Mouse (Mus musculus): ENCODE measurements around the gene Ctcf. TPM values are rescaled to one million over a fixed set of nuclear protein-coding genes. Genes with fewer than 3 reads are reported as not detected.

Gene Ctcf
- polyA plus RNA-seq (2015; fragmentation: Illumina TruSeq; extraction: RNeasy Lipid Tissue Mini Kit (QIAGEN cat#74804); ENCODE audit: insufficient read depth, low read depth, low replicate concordance), result 10.2 TPM

GRCm38 (mm10) chr8:105636018-105636962, at the start of gene Ctcf:
Gene Ctcf, plus strand, starts transcription at chr8:105636568.

GRCm38 (mm10) chr8:105604804-105605381, 31.5 kb upstream of the Ctcf start, which contains the start of gene Ripor1:
Gene Ripor1, plus strand, starts transcription at chr8:105605255.

GRCm38 (mm10) chr8:105636963-105637510, 669 bp downstream of the Ctcf start, which contains the start of gene Agrp:
Gene Agrp, minus strand, starts transcription at chr8:105637393.

GRCm38 (mm10) chr8:105685796-105686308, 49.5 kb downstream of the Ctcf start, which contains the start of gene Carmil2:
Gene Carmil2, plus strand, starts transcription at chr8:105686274.

GRCm38 (mm10) chr8:105700966-105701824, 64.8 kb downstream of the Ctcf start, which contains the start of the genes Acd and Pard6a:
Gene Acd, minus strand, starts transcription at chr8:105701102.
Gene Pard6a, plus strand, starts transcription at chr8:105701148.

GRCm38 (mm10) chr8:105707498-105708403, 71.4 kb downstream of the Ctcf start, which contains the start of the genes 4933405L10Rik and Enkd1:
Gene 4933405L10Rik, plus strand, starts transcription at chr8:105707655.
Gene Enkd1, minus strand, starts transcription at chr8:105708210.

Other genes starting within 250 kb of the Ctcf start
- not detected for gene Kctd19, start 223.1 kb upstream of the Ctcf start, polyA plus RNA-seq (2015; fragmentation: Illumina TruSeq; extraction: RNeasy Lipid Tissue Mini Kit (QIAGEN cat#74804); ENCODE audit: insufficient read depth, low read depth, low replicate concordance)
- gene Lrrc36, start 223.0 kb upstream of the Ctcf start, polyA plus RNA-seq (2015; fragmentation: Illumina TruSeq; extraction: RNeasy Lipid Tissue Mini Kit (QIAGEN cat#74804); ENCODE audit: insufficient read depth, low read depth, low replicate concordance), result 1.6 TPM
- gene Tppp3, start 165.0 kb upstream of the Ctcf start, polyA plus RNA-seq (2015; fragmentation: Illumina TruSeq; extraction: RNeasy Lipid Tissue Mini Kit (QIAGEN cat#74804); ENCODE audit: insufficient read depth, low read depth, low replicate concordance), result 31.3 TPM
- 13.1 TPM for gene Zdhhc1, start 139.7 kb upstream of the Ctcf start, polyA plus RNA-seq (2015; fragmentation: Illumina TruSeq; extraction: RNeasy Lipid Tissue Mini Kit (QIAGEN cat#74804); ENCODE audit: insufficient read depth, low read depth, low replicate concordance)
- gene Hsd11b2, start 117.8 kb upstream of the Ctcf start, polyA plus RNA-seq (2015; fragmentation: Illumina TruSeq; extraction: RNeasy Lipid Tissue Mini Kit (QIAGEN cat#74804); ENCODE audit: insufficient read depth, low read depth, low replicate concordance), result not detected
- gene Atp6v0d1, start 70.5 kb upstream of the Ctcf start, polyA plus RNA-seq (2015; fragmentation: Illumina TruSeq; extraction: RNeasy Lipid Tissue Mini Kit (QIAGEN cat#74804); ENCODE audit: insufficient read depth, low read depth, low replicate concordance), result 29.8 TPM
- 13.9 TPM for gene Ripor1, start 31.3 kb upstream of the Ctcf start, polyA plus RNA-seq (2015; fragmentation: Illumina TruSeq; extraction: RNeasy Lipid Tissue Mini Kit (QIAGEN cat#74804); ENCODE audit: insufficient read depth, low read depth, low replicate concordance)
- gene Agrp, start 825 bp downstream of the Ctcf start, polyA plus RNA-seq (2015; fragmentation: Illumina TruSeq; extraction: RNeasy Lipid Tissue Mini Kit (QIAGEN cat#74804); ENCODE audit: insufficient read depth, low read depth, low replicate concordance), result not detected
- gene Carmil2, start 49.7 kb downstream of the Ctcf start, polyA plus RNA-seq (2015; fragmentation: Illumina TruSeq; extraction: RNeasy Lipid Tissue Mini Kit (QIAGEN cat#74804); ENCODE audit: insufficient read depth, low read depth, low replicate concordance), result 0.61 TPM
- gene Acd, start 64.5 kb downstream of the Ctcf start, polyA plus RNA-seq (2015; fragmentation: Illumina TruSeq; extraction: RNeasy Lipid Tissue Mini Kit (QIAGEN cat#74804); ENCODE audit: insufficient read depth, low read depth, low replicate concordance), result 8.9 TPM
- gene Pard6a, start 64.6 kb downstream of the Ctcf start, polyA plus RNA-seq (2015; fragmentation: Illumina TruSeq; extraction: RNeasy Lipid Tissue Mini Kit (QIAGEN cat#74804); ENCODE audit: insufficient read depth, low read depth, low replicate concordance), result 1.4 TPM
- gene 4933405L10Rik, start 71.1 kb downstream of the Ctcf start, polyA plus RNA-seq (2015; fragmentation: Illumina TruSeq; extraction: RNeasy Lipid Tissue Mini Kit (QIAGEN cat#74804); ENCODE audit: insufficient read depth, low read depth, low replicate concordance), result not detected
- 1.6 TPM for gene Enkd1, start 71.6 kb downstream of the Ctcf start, polyA plus RNA-seq (2015; fragmentation: Illumina TruSeq; extraction: RNeasy Lipid Tissue Mini Kit (QIAGEN cat#74804); ENCODE audit: insufficient read depth, low read depth, low replicate concordance)
- 3.7 TPM for gene Gfod2, start 122.1 kb downstream of the Ctcf start, polyA plus RNA-seq (2015; fragmentation: Illumina TruSeq; extraction: RNeasy Lipid Tissue Mini Kit (QIAGEN cat#74804); ENCODE audit: insufficient read depth, low read depth, low replicate concordance)
- 5.2 TPM for gene Ranbp10, start 190.8 kb downstream of the Ctcf start, polyA plus RNA-seq (2015; fragmentation: Illumina TruSeq; extraction: RNeasy Lipid Tissue Mini Kit (QIAGEN cat#74804); ENCODE audit: insufficient read depth, low read depth, low replicate concordance)
- gene Tsnaxip1, start 191.2 kb downstream of the Ctcf start, polyA plus RNA-seq (2015; fragmentation: Illumina TruSeq; extraction: RNeasy Lipid Tissue Mini Kit (QIAGEN cat#74804); ENCODE audit: insufficient read depth, low read depth, low replicate concordance), result not detected
- gene Cenpt, start 216.7 kb downstream of the Ctcf start, polyA plus RNA-seq (2015; fragmentation: Illumina TruSeq; extraction: RNeasy Lipid Tissue Mini Kit (QIAGEN cat#74804); ENCODE audit: insufficient read depth, low read depth, low replicate concordance), result 3.4 TPM
- gene Thap11, start 218.6 kb downstream of the Ctcf start, polyA plus RNA-seq (2015; fragmentation: Illumina TruSeq; extraction: RNeasy Lipid Tissue Mini Kit (QIAGEN cat#74804); ENCODE audit: insufficient read depth, low read depth, low replicate concordance), result 7.8 TPM
- 16.2 TPM for gene Nutf2, start 224.0 kb downstream of the Ctcf start, polyA plus RNA-seq (2015; fragmentation: Illumina TruSeq; extraction: RNeasy Lipid Tissue Mini Kit (QIAGEN cat#74804); ENCODE audit: insufficient read depth, low read depth, low replicate concordance)
- 16.1 TPM for gene Edc4, start 244.3 kb downstream of the Ctcf start, polyA plus RNA-seq (2015; fragmentation: Illumina TruSeq; extraction: RNeasy Lipid Tissue Mini Kit (QIAGEN cat#74804); ENCODE audit: insufficient read depth, low read depth, low replicate concordance)

All from pancreas, adult 10 weeks (tissue).